Mouse (Mus musculus) kidney, embryonic 14.5 days (tissue): Measurements from ENCODE around the gene Hspa1a. TPM values are rescaled to one million over a fixed set of nuclear protein-coding genes. Genes with fewer than 3 reads are reported as not detected.

Experiments used
- polyA plus RNA-seq: library from polyadenylated mRNA; unstranded; fragments of >200 nt; fragmentation: Nextera tagmentation; extraction: Ambion mirVana; gene quantifications from 2 replicates; pipeline ENCODE4 v1.2.1, GENCODE M21; 2014

Hspa1a gene
- polyA plus RNA-seq, 1 experiment from 2014 or later = 4.3 TPM

Other genes starting within 250 kb of the Hspa1a start
- gene C4b, start 228.3 kb downstream of the Hspa1a start, polyA plus RNA-seq = not detected in 2 replicates
- not detected in 2 replicates for gene Cyp21a1, start 167.6 kb downstream of the Hspa1a start, polyA plus RNA-seq
- gene Stk19, start 135.2 kb downstream of the Hspa1a start, polyA plus RNA-seq = 25.2 and 28.7 TPM in 2 replicates
- 55.7 and 66.4 TPM in 2 replicates for gene Dxo, start 135.1 kb downstream of the Hspa1a start, polyA plus RNA-seq
- 22.8 and 45.9 TPM in 2 replicates for gene Skiv2l, start 121.9 kb downstream of the Hspa1a start, polyA plus RNA-seq
- gene Nelfe, start 121.8 kb downstream of the Hspa1a start, polyA plus RNA-seq = 107 and 119 TPM in 2 replicates
- gene Cfb, start 109.6 kb downstream of the Hspa1a start, polyA plus RNA-seq = 4.0 and 5.4 TPM in 2 replicates
- gene Zbtb12, start 92.7 kb downstream of the Hspa1a start, polyA plus RNA-seq = 2.1 and 3.7 TPM in 2 replicates
- not detected in 2 replicates for gene Gm20547, start 90.1 kb downstream of the Hspa1a start, polyA plus RNA-seq
- 1.7 and 1.9 TPM in 2 replicates for gene C2, start 73.9 kb downstream of the Hspa1a start, polyA plus RNA-seq
- 70.5 and 76.9 TPM in 2 replicates for gene Ehmt2, start 73.7 kb downstream of the Hspa1a start, polyA plus RNA-seq
- gene Slc44a4, start 57.7 kb downstream of the Hspa1a start, polyA plus RNA-seq = 5.4 and 7.7 TPM in 2 replicates
- gene Neu1, start 40.9 kb downstream of the Hspa1a start, polyA plus RNA-seq = 19.6 and 23.2 TPM in 2 replicates
- gene Hspa1b, start 12.9 kb downstream of the Hspa1a start, polyA plus RNA-seq = 0.54 and 0.80 TPM in 2 replicates
- not detected in 2 replicates for gene Gm20481, start 2.2 kb downstream of the Hspa1a start, polyA plus RNA-seq
- 0.79 and 1.3 TPM in 2 replicates for gene Hspa1l, start 547 bp upstream of the Hspa1a start, polyA plus RNA-seq
- gene Lsm2, start 9.7 kb upstream of the Hspa1a start, polyA plus RNA-seq = 240 and 246 TPM in 2 replicates
- 96.4 and 137 TPM in 2 replicates for gene Vars, start 28.8 kb upstream of the Hspa1a start, polyA plus RNA-seq
- gene Vwa7, start 44.4 kb upstream of the Hspa1a start, polyA plus RNA-seq = 0.13 and 0.28 TPM in 2 replicates
- 6.6 and 10.9 TPM in 2 replicates for gene Sapcd1, start 55.9 kb upstream of the Hspa1a start, polyA plus RNA-seq
- 4.9 and 5.9 TPM in 2 replicates for gene Msh5, start 74.6 kb upstream of the Hspa1a start, polyA plus RNA-seq
- gene Clic1, start 77.8 kb upstream of the Hspa1a start, polyA plus RNA-seq = 72.1 and 172 TPM in 2 replicates
- 355 and 422 TPM in 2 replicates for gene Ddah2, start 86.9 kb upstream of the Hspa1a start, polyA plus RNA-seq
- 0.20 and 0.30 TPM in 2 replicates for gene Ly6g6c, start 93.2 kb upstream of the Hspa1a start, polyA plus RNA-seq
- gene Mpig6b, start 94.0 kb upstream of the Hspa1a start, polyA plus RNA-seq = 0.36 and 0.46 TPM in 2 replicates
- 0.81 and 1.3 TPM in 2 replicates for gene Ly6g6e, start 104.7 kb upstream of the Hspa1a start, polyA plus RNA-seq
- gene Ly6g6d, start 105.9 kb upstream of the Hspa1a start, polyA plus RNA-seq = 4.3 and 4.8 TPM in 2 replicates
- 0.31 and 0.34 TPM in 2 replicates for gene Ly6g6f, start 113.5 kb upstream of the Hspa1a start, polyA plus RNA-seq
- 73.9 and 85.7 TPM in 2 replicates for gene Abhd16a, start 117.1 kb upstream of the Hspa1a start, polyA plus RNA-seq
- gene Ly6g5c, start 136.1 kb upstream of the Hspa1a start, polyA plus RNA-seq = not detected in 2 replicates
- 1.2 and 1.3 TPM in 2 replicates for gene Ly6g5b, start 143.3 kb upstream of the Hspa1a start, polyA plus RNA-seq
- gene Gpank1, start 149.3 kb upstream of the Hspa1a start, polyA plus RNA-seq = 19.4 and 20.8 TPM in 2 replicates
- gene Csnk2b, start 149.9 kb upstream of the Hspa1a start, polyA plus RNA-seq = 325 and 334 TPM in 2 replicates
- 9.4 and 10.0 TPM in 2 replicates for gene D17H6S53E, start 154.2 kb upstream of the Hspa1a start, polyA plus RNA-seq
- 9.7 and 10.4 TPM in 2 replicates for gene Apom, start 159.9 kb upstream of the Hspa1a start, polyA plus RNA-seq
- 82.6 and 99.0 TPM in 2 replicates for gene Bag6, start 163.0 kb upstream of the Hspa1a start, polyA plus RNA-seq
- gene Prrc2a, start 192.7 kb upstream of the Hspa1a start, polyA plus RNA-seq = 248 and 262 TPM in 2 replicates
- gene Aif1, start 203.9 kb upstream of the Hspa1a start, polyA plus RNA-seq = 9.7 and 10.9 TPM in 2 replicates
- 12.2 and 15.9 TPM in 2 replicates for gene Lst1, start 216.3 kb upstream of the Hspa1a start, polyA plus RNA-seq
- gene Ltb, start 222.3 kb upstream of the Hspa1a start, polyA plus RNA-seq = 0.34 and 1.4 TPM in 2 replicates
- not detected in 2 replicates for gene Tnf, start 229.9 kb upstream of the Hspa1a start, polyA plus RNA-seq
- gene Lta, start 233.2 kb upstream of the Hspa1a start, polyA plus RNA-seq = 0.14 TPM in 1 of 2 replicates, not detected in the other
- 0.89 TPM in 1 of 2 replicates, not detected in the other for gene Gm16181, start 248.7 kb upstream of the Hspa1a start, polyA plus RNA-seq